Mouse (Mus musculus) intestine, postnatal 0 days (tissue): ENCODE results near the gene Hbq1a. TPM values are rescaled to one million over a fixed set of nuclear protein-coding genes. Genes with fewer than 3 reads are reported as not detected.

Source experiments
- ATAC-seq: fragments of 200-750 bp; cut with Nextera tagmentation; 2 replicates; pipeline ENCODE4 v1.8.0; 2017; ENCODE audit warnings: mild to moderate bottlenecking, moderate TSS enrichment, moderate library complexity
- H3K27ac ChIP-seq: fragments of 300-500 bp; sonication (generic); 2 replicates; pipeline ENCODE4 v1.5.1; 2014; ENCODE audit warnings: mild to moderate bottlenecking, low read depth, low read length, moderate library complexity
- H3K27me3 ChIP-seq: fragments of 300-500 bp; sonication (generic); replicated peaks from 2 replicates; pipeline ENCODE4 v1.6.1; 2014; ENCODE audit warnings: low read length, mixed read lengths; ENCODE audit not compliant: control insufficient read depth, insufficient read depth
- H3K36me3 ChIP-seq: fragments of 300-500 bp; sonication (generic); 2 replicates; pipeline ENCODE4 v1.6.1; 2014; ENCODE audit warnings: mild to moderate bottlenecking, moderate library complexity; ENCODE audit not compliant: control insufficient read depth, insufficient read depth
- H3K4me1 ChIP-seq: fragments of 300-500 bp; sonication (generic); replicated peaks from 2 replicates; pipeline ENCODE4 v1.6.1; 2014; ENCODE audit warnings: antibody characterized with exemption, low read length, mixed read lengths; ENCODE audit not compliant: control insufficient read depth, insufficient read depth
- H3K4me2 ChIP-seq: fragments of 300-500 bp; sonication (generic); replicated peaks from 2 replicates; pipeline ENCODE4 v1.6.1; 2014; ENCODE audit warnings: low read depth, mild to moderate bottlenecking, moderate library complexity
- H3K4me3 ChIP-seq: fragments of 300-500 bp; sonication (generic); 2 replicates; pipeline ENCODE4 v1.5.1; 2014; ENCODE audit warnings: low read depth, low read length
- H3K9ac ChIP-seq: fragments of 300-500 bp; sonication (generic); 2 replicates; pipeline ENCODE4 v1.6.1; 2014; ENCODE audit warnings: mild to moderate bottlenecking, low read depth, low read length
- H3K9me3 ChIP-seq: fragments of 300-500 bp; sonication (generic); 2 replicates; pipeline ENCODE4 v1.6.1; 2016; ENCODE audit warnings: mixed run types; ENCODE audit not compliant: control insufficient read depth
- CTCF ChIP-seq: sonication (generic); IDR thresholded peaks from 2 replicates; pipeline ENCODE4 v1.5.1; 2016; ENCODE audit warnings: low read depth, mild to moderate bottlenecking, control low read depth, antibody characterized with exemption, moderate library complexity
- WGBS: fragments of 180-500 bp; shearing (Covaris S2); extraction: QIAGEN DNeasy Blood & Tissue Kit; methylation state at CpG from one replicate; pipeline ENCODE4 v1.1.7; 2014; 5-methylcytosine and 5-hydroxymethylcytosine counted together
- polyA plus RNA-seq: library from polyadenylated mRNA; unstranded; fragments of >200 nt; fragmentation: Nextera tagmentation; extraction: Ambion mirVana; gene quantifications from 2 replicates; pipeline ENCODE4 v1.2.1, GENCODE M21; 2015

The Hbq1a gene
- polyA plus RNA-seq, 1 experiment from 2014 or later: 0.21 TPM

- TF ChIP-seq CTCF: no peak
- H3K4me1 ChIP-seq: peaks cover 3% of the 10 kb centered on the region; the same call in 1 of the 2 replicates
- H3K27ac ChIP-seq: 0 out of 2 replicates have a peak within 1 kb of the TSS, but pooled peaks have one; percentile 21
- H3K4me2 ChIP-seq: peak within 1 kb of the TSS; percentile 96
- peak; percentile 57 for ATAC-seq
- no peaks in the 10 kb centered on the region for H3K27me3 ChIP-seq
- H3K9ac ChIP-seq: peak within 1 kb of the TSS; percentile 67
- WGBS: under 1% methylated on average over 66 of the region's 86 CpGs
- H3K9me3 ChIP-seq: no peaks in the 10 kb centered on the region
- 0 out of 2 replicates have a peak, but pooled peaks cover 2% of the 10 kb centered on the region for H3K36me3 ChIP-seq
- H3K4me3 ChIP-seq: peak within 1 kb of the TSS; percentile 73
These were observed 48.0 kb downstream of the Hbq1a start, which contains the start of gene Sh3pxd2b for GRCm38 (mm10) chr11:32347607-32348432. Gene Sh3pxd2b (plus strand): TSS chr11:32347820.

GRCm38 (mm10) chr11:32348433-32349283, 48.8 kb downstream of the Hbq1a start:
- Histone ChIP-seq H3K27me3 (no peaks in the 10 kb centered on the region), H3K36me3 (0 out of 2 replicates have a peak, but pooled peaks cover 2% of the 10 kb centered on the region), H3K9ac (peak overlapping the region; percentile 67), H3K4me3 (peak overlapping the region; percentile 73), H3K9me3 (no peaks in the 10 kb centered on the region), H3K4me2 (peak overlapping the region; percentile 96), H3K4me1 (peaks cover 3% of the 10 kb centered on the region; the same call in 1 of the 2 replicates), H3K27ac (no peak overlapping the region)
- no peak for TF ChIP-seq CTCF
- ATAC-seq: no peak
- 23% methylated on average over 9 of the region's 9 CpGs for WGBS

DNA sequence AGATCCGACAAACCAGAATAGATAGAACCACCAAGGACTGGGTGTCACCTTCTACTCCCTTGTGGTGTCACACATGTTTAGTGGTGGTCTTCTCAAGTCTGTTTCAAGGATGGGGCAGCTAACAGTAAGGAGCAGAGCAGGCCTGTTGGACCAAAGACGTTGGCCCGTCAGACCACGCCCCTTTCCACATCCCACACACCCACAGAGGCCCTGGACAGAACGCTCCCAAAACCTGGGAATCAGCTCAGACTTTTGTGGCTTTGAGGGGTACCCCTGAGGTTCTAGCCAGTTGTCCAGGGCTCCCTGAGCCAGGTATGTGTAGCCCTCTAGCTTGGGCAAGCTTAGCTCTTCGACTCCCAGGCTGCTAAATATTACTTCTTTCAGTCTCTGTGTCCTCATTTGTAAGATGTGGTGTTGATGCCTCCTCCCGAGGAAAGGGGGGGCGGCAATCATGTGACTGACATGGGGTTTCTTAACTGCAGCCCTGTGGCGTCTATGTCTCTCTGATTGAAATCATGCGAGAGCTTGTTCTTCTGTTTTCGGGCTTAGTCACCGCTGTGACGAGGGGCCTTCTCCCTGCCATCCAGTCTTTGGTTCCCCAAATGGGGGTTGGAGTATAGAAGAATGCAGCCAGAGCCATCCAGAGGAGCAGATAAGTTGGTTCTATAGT, 49.5 kb downstream of the Hbq1a start:
- Histone ChIP-seq H3K4me3 (no peak overlapping the region), H3K9me3 (no peaks in the 10 kb centered on the region), H3K4me1 (peaks cover 3% of the 10 kb centered on the region; the same call in 1 of the 2 replicates), H3K27me3 (no peaks in the 10 kb centered on the region), H3K27ac (no peak overlapping the region), H3K9ac (no peak overlapping the region), H3K4me2 (peak overlapping the region; percentile 96; the same call in 1 of the 2 replicates), H3K36me3 (0 out of 2 replicates have a peak, but pooled peaks cover 2% of the 10 kb centered on the region)
- WGBS: 67% methylated on average over 13 of the region's 13 CpGs
- no peak for TF ChIP-seq CTCF
- ATAC-seq: no peak

Other genes with a start within 250 kb of the Hbq1a start
- gene Il9r, start 99.8 kb upstream of the Hbq1a start, polyA plus RNA-seq: not detected in 2 replicates
- 27.0 and 28.0 TPM in 2 replicates for gene Snrnp25, start 94.7 kb upstream of the Hbq1a start, polyA plus RNA-seq
- gene Rhbdf1, start 77.8 kb upstream of the Hbq1a start, polyA plus RNA-seq: 20.7 and 26.1 TPM in 2 replicates
- 19.2 and 20.9 TPM in 2 replicates for gene Mpg, start 73.6 kb upstream of the Hbq1a start, polyA plus RNA-seq
- gene Nprl3, start 32.4 kb upstream of the Hbq1a start, polyA plus RNA-seq: 19.8 and 20.7 TPM in 2 replicates
- gene Hba-x, start 23.7 kb upstream of the Hbq1a start, polyA plus RNA-seq: 0.23 TPM in 1 of 2 replicates, not detected in the other
- gene Hba-a1, start 16.6 kb upstream of the Hbq1a start, polyA plus RNA-seq: 405 and 624 TPM in 2 replicates
- not detected in 2 replicates for gene Hbq1b, start 13.1 kb upstream of the Hbq1a start, polyA plus RNA-seq
- 860 and 1,295 TPM in 2 replicates for gene Hba-a2, start 3.6 kb upstream of the Hbq1a start, polyA plus RNA-seq
- gene Sh3pxd2b, start 47.8 kb downstream of the Hbq1a start, polyA plus RNA-seq: 3.2 TPM in 2 replicates
- 7.1 and 7.9 TPM in 2 replicates for gene Ubtd2, start 155.3 kb downstream of the Hbq1a start, polyA plus RNA-seq
- gene Efcab9, start 232.0 kb downstream of the Hbq1a start, polyA plus RNA-seq: 0.21 and 0.58 TPM in 2 replicates
- 2.6 and 2.7 TPM in 2 replicates for gene Stk10, start 233.2 kb downstream of the Hbq1a start, polyA plus RNA-seq